Mouse (Mus musculus): ENCODE data around the gene Nr3c2. TPM values are rescaled to one million over a fixed set of nuclear protein-coding genes. Genes with fewer than 3 reads are reported as not detected.

The Nr3c2 gene
- total and polyA plus RNA-seq, 3 experiments, result 0.12 to 0.30 TPM; not detected in 1

GRCm38 (mm10) chr8:76876809-76877208, 22.4 kb upstream of the Nr3c2 start:
- dilution Hi-C loops (cut with MboI; ENCODE audit: extremely low pct_ligation_motif_present, extremely low pct_unique_long_range_greater_than_20kb, low sequenced_read_pairs), result no loop called here
- Histone ChIP-seq H3K36me3 (replicated peaks in 1 of 2; ENCODE audit: control insufficient read depth in 1 of 2, insufficient read depth in 1 of 2, low read length in 1 of 2) (no peaks in the 10 kb centered on the region), H3K4me3 (replicated peaks in 1 of 3; ENCODE audit: low read depth in 2 of 3, low read length in 2 of 3, poor library complexity in 1 of 3) (no peak overlapping the region), H3K4me1 (ENCODE audit: control insufficient read depth in 1 of 2, insufficient read depth in 2 of 2) (no peaks in the 10 kb centered on the region), H3K27me3 (replicated peaks) (no peaks in the 10 kb centered on the region), H3K9me3 (replicated peaks; ENCODE audit: low read length) (no peaks in the 10 kb centered on the region), H3K79me2 (replicated peaks; ENCODE audit: control insufficient read depth, extremely low read depth, insufficient read depth, poor library complexity, severe bottlenecking) (no peaks in the 10 kb centered on the region), H3K9ac (ENCODE audit: insufficient read depth, low read depth) (no peak overlapping the region), H3K4me2 (ENCODE audit: insufficient read depth, low read depth, poor library complexity, severe bottlenecking) (no peak overlapping the region), H3K27ac (ENCODE audit: insufficient read depth, low read depth) (no peak overlapping the region)
- no peak for TF ChIP-seq TBP (conservative IDR thresholded peaks at IDR 0.05; ENCODE audit: low read depth, low read length)
- TF ChIP-seq SMC3 (IDR thresholded peaks at IDR 0.05; ENCODE audit: low read depth, low read length), result no peak
- TF ChIP-seq E2F4 (IDR thresholded peaks at IDR 0.05; ENCODE audit: insufficient replicate concordance, low read depth, low read length), result no peak
- TF ChIP-seq POLR2A (IDR thresholded peaks at IDR 0.05; ENCODE audit: low read depth, low read length), result no peak
- in situ Hi-C loops (cut with MboI; ENCODE audit: low pct_ligation_motif_present, low pct_unique_long_range_greater_than_20kb, low sequenced_read_pairs), result no loop called here
- no peak for DNase-seq (ENCODE audit: extremely low read depth)

GRCm38 (mm10) chr8:76897050-76897449, 2.2 kb upstream of the Nr3c2 start:
- no peak for TF ChIP-seq MEF2A (IDR thresholded peaks at IDR 0.05; ENCODE audit: borderline replicate concordance, low read depth, low read length)
- TF ChIP-seq NELFE (IDR thresholded peaks at IDR 0.05; ENCODE audit: low read depth, low read length), result no peak
- TF ChIP-seq CTCF (conservative IDR thresholded peaks at IDR 0.05 in 1 of 2, IDR thresholded peaks at IDR 0.05 in 1 of 2; ENCODE audit: low read depth in 2 of 2, low read length in 2 of 2), result no peak
- no peak for TF ChIP-seq POLR2A (IDR thresholded peaks at IDR 0.05; ENCODE audit: low read depth, low read length)
- TF ChIP-seq MYC (IDR thresholded peaks at IDR 0.05; ENCODE audit: low read depth, low read length), result no peak
- TF ChIP-seq ELF1 (IDR thresholded peaks at IDR 0.05; ENCODE audit: low read depth, low read length), result no peak
- TF ChIP-seq JUN (IDR thresholded peaks at IDR 0.05; ENCODE audit: insufficient read depth, low read depth, low read length), result no peak
- no peak for TF ChIP-seq MXI1 (IDR thresholded peaks at IDR 0.05; ENCODE audit: low read depth, low read length)
- TF ChIP-seq IRF4 (IDR thresholded peaks at IDR 0.05; ENCODE audit: low read depth, low read length), result no peak
- TF ChIP-seq POLR2AphosphoS2 (IDR thresholded peaks at IDR 0.05; ENCODE audit: low read depth, low read length), result no peak
- no peak for TF ChIP-seq SMC3 (IDR thresholded peaks at IDR 0.05; ENCODE audit: low read depth, low read length)
- no peak for TF ChIP-seq KAT2A (IDR thresholded peaks at IDR 0.05; ENCODE audit: insufficient replicate concordance, low read length)
- H3K27ac ChIP-seq (ENCODE audit: insufficient read depth, low read depth), result no peak overlapping the region
- no peak overlapping the region for H3K4me3 ChIP-seq (replicated peaks in 1 of 3; ENCODE audit: low read depth in 2 of 3, low read length in 2 of 3, poor library complexity in 1 of 3)
- H3K79me2 ChIP-seq (replicated peaks; ENCODE audit: control insufficient read depth, extremely low read depth, insufficient read depth, poor library complexity, severe bottlenecking), result no peaks in the 10 kb centered on the region
- peaks cover 0 to 26% of the 10 kb centered on the region in 2 experiments; a peak in 2 of 4 replicates for H3K4me1 ChIP-seq (ENCODE audit: control insufficient read depth in 1 of 2, insufficient read depth in 2 of 2)
- in situ Hi-C loops (cut with MboI; ENCODE audit: low pct_ligation_motif_present, low pct_unique_long_range_greater_than_20kb, low sequenced_read_pairs) (no loop called here), dilution Hi-C loops (cut with MboI; ENCODE audit: extremely low pct_ligation_motif_present, extremely low pct_unique_long_range_greater_than_20kb, low sequenced_read_pairs) (no loop called here)
- peaks cover 4% of the 10 kb centered on the region for H3K9me3 ChIP-seq (replicated peaks; ENCODE audit: low read length)
- H3K4me2 ChIP-seq (ENCODE audit: insufficient read depth, low read depth, poor library complexity, severe bottlenecking), result no peak overlapping the region
- H3K36me3 ChIP-seq (replicated peaks in 1 of 2; ENCODE audit: control insufficient read depth in 1 of 2, insufficient read depth in 1 of 2, low read length in 1 of 2), result no peaks in the 10 kb centered on the region
- DNase-seq (ENCODE audit: extremely low read depth), result no peak
- peaks cover 18% of the 10 kb centered on the region for H3K27me3 ChIP-seq (replicated peaks)
- H3K9ac ChIP-seq (ENCODE audit: insufficient read depth, low read depth), result no peak overlapping the region

Measured in CH12.LX (cell line).